Mouse (Mus musculus) left cerebral cortex, adult 11 months (tissue): Measurements from ENCODE around the gene Dnajc5.

Experiments
- DNase-seq: peaks from one replicate; pipeline ENCODE4 v3.0.0; 2022; ENCODE audit warnings: low spot score

Dnajc5 gene

GRCm38 (mm10) chr2:181589011-181589731, 68.9 kb downstream of the Dnajc5 start:
- DNase-seq: no peak

- no peak for DNase-seq
Observed at GRCm38 (mm10) chr2:181589732-181590105, 69.4 kb downstream of the Dnajc5 start.

- DNase-seq: no peak
Observed at GRCm38 (mm10) chr2:181590471-181590870, 70.2 kb downstream of the Dnajc5 start.

- no peak for DNase-seq
Observed at GRCm38 (mm10) chr2:181591528-181592085, 71.3 kb downstream of the Dnajc5 start, which contains the start of gene Prpf6. Gene Prpf6, plus strand, starts transcription at chr2:181591868.

- DNase-seq: no peak
Observed at GRCm38 (mm10) chr2:181592231-181593041, 72.2 kb downstream of the Dnajc5 start, which contains the start of gene Zfp512b. Gene Zfp512b, minus strand, starts transcription at chr2:181592803.

GRCm38 (mm10) chr2:181593042-181593421, 72.7 kb downstream of the Dnajc5 start:
- no peak for DNase-seq

GRCm38 (mm10) chr2:181593937-181594336, 73.7 kb downstream of the Dnajc5 start:
- no peak for DNase-seq

GRCm38 (mm10) chr2:181594946-181595696, 74.8 kb downstream of the Dnajc5 start:
- no peak for DNase-seq

- no peak for DNase-seq
Observed at GRCm38 (mm10) chr2:181596221-181596960, 76.1 kb downstream of the Dnajc5 start.

GRCm38 (mm10) chr2:181597378-181598061, 77.2 kb downstream of the Dnajc5 start:
- no peak for DNase-seq

GRCm38 (mm10) chr2:181598454-181599351, 78.4 kb downstream of the Dnajc5 start, which contains the start of gene Samd10:
Gene Samd10, minus strand, starts transcription at chr2:181599212.
- no peak for DNase-seq

- DNase-seq: no peak
Observed at GRCm38 (mm10) chr2:181600226-181600758, 80.0 kb downstream of the Dnajc5 start.

GRCm38 (mm10) chr2:181600828-181601750, 80.8 kb downstream of the Dnajc5 start:
- DNase-seq: peak; percentile 98

- DNase-seq: no peak
Observed at GRCm38 (mm10) chr2:181601751-181602145, 81.5 kb downstream of the Dnajc5 start.

GRCm38 (mm10) chr2:181602367-181602766, 82.1 kb downstream of the Dnajc5 start:
- no peak for DNase-seq
